ENCODE assay signal across 7 mouse cellular contexts in the genomic region with DNA sequence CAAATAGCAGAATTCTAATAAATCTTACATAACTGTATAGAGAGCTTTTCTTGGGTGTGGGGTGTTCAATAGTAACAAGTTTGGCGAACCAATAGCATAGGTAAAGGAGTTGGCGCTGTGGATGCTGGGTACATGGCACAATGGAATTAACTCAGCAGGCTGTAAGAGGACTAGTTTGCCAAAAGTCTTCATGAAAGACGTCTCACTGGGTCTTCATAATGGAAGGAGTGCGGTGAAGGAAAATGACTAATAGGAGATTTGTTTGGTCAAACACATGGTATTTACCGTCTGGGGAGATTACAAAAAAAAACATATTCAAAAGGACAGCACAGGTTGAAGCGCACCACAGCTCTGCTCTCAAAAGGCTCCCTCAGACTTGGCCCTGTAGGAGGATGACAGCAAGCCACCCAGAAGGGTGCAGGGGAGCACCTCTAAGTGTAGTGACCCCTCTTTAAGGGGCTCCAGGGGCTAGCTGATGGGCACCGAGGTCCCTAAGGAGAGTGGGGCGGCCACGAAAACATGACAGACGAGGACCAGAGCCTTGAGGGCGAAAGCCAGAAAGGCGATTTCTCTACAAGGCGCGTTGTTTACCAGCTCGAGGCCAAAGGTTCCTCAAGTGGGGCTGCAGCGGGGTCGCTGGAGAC. TPM values are rescaled to one million over a fixed set of nuclear protein-coding genes. Genes with fewer than 3 reads are reported as not detected.
DNase-seq lines count a peak whose midpoint lies in the region; ATAC-seq lines count a peak whose summit lies in the region.

No protein-coding gene starts in this region.

- intact Hi-C loops in left cerebral cortex, postnatal 4 days (cut with DNase I): no loop called here

- no peaks in the 10 kb centered on the region for H3K36me3 ChIP-seq in lung, embryonic 15.5 days
- H3K36me3 ChIP-seq in embryonic facial prominence, embryonic 10.5 days (replicated peaks): 0 out of 2 replicates have a peak, but pooled peaks cover under 1% of the 10 kb centered on the region
- H3K36me3 ChIP-seq in hindbrain, embryonic 11.5 days (ENCODE audit: control insufficient read depth, insufficient read depth, low read length): no peaks in the 10 kb centered on the region
- H3K36me3 ChIP-seq in midbrain, embryonic 10.5 days: no peaks in the 10 kb centered on the region; the same call in 1 of the 2 replicates

- 20% methylated on average over 17 of the region's 17 CpGs for WGBS in lung, embryonic 15.5 days
- whole genome bisulfite sequencing in embryonic facial prominence, embryonic 10.5 days: 13% methylated on average over 17 of the region's 17 CpGs
- 15% methylated on average over 17 of the region's 17 CpGs for WGBS in hindbrain, embryonic 11.5 days
- 13% methylated on average over 17 of the region's 17 CpGs for WGBS in midbrain, embryonic 10.5 days

- peak overlapping the region; percentile 97 for H3K9ac ChIP-seq in lung, embryonic 15.5 days
- H3K9ac ChIP-seq in hindbrain, embryonic 11.5 days (ENCODE audit: low read depth, low read length): peak overlapping the region; percentile 99

- no peaks in the 10 kb centered on the region for H3K27me3 ChIP-seq in lung, embryonic 15.5 days
- H3K27me3 ChIP-seq in embryonic facial prominence, embryonic 10.5 days (replicated peaks; ENCODE audit: low read depth, poor library complexity, severe bottlenecking): no peaks in the 10 kb centered on the region
- H3K27me3 ChIP-seq in hindbrain, embryonic 11.5 days (ENCODE audit: control insufficient read depth, insufficient read depth, low read length): no peaks in the 10 kb centered on the region
- no peaks in the 10 kb centered on the region for H3K27me3 ChIP-seq in midbrain, embryonic 10.5 days (ENCODE audit: low read depth, poor library complexity, severe bottlenecking)

- DNase-seq in lung, postnatal 36 days: no peak
- DNase-seq in embryonic facial prominence, embryonic 10.5 days (ENCODE audit: low spot score): no peak
- no peak for DNase-seq in hindbrain, embryonic 11.5 days (ENCODE audit: low spot score)
- DNase-seq in midbrain, embryonic 10.5 days (ENCODE audit: low spot score): no peak
- no peak for DNase-seq in ovary, postnatal 14 days (ENCODE audit: low spot score)
- DNase-seq in left cerebral cortex, postnatal 4 days: no peak

- ATAC-seq in lung, embryonic 15.5 days (ENCODE audit: borderline replicate concordance, extremely low read depth, low FRiP score, low TSS enrichment): peak; percentile 37
- peak; percentile 68 for ATAC-seq in hindbrain, embryonic 11.5 days (ENCODE audit: low FRiP score)

- H3K4me1 ChIP-seq in lung, embryonic 15.5 days: peaks cover 33% of the 10 kb centered on the region
- peaks cover 28% of the 10 kb centered on the region for H3K4me1 ChIP-seq in embryonic facial prominence, embryonic 10.5 days
- no peaks in the 10 kb centered on the region for H3K4me1 ChIP-seq in hindbrain, embryonic 11.5 days (replicated peaks; ENCODE audit: control insufficient read depth, insufficient read depth, low read length)
- H3K4me1 ChIP-seq in midbrain, embryonic 10.5 days: peaks cover 34% of the 10 kb centered on the region

- H3K4me2 ChIP-seq in lung, embryonic 15.5 days: peak overlapping the region; percentile 83
- peak overlapping the region; percentile 72 for H3K4me2 ChIP-seq in hindbrain, embryonic 11.5 days (replicated peaks; ENCODE audit: low read depth, low read length)

- peak overlapping the region; percentile 94 for H3K4me3 ChIP-seq in lung, embryonic 15.5 days
- peak overlapping the region; percentile 96 for H3K4me3 ChIP-seq in embryonic facial prominence, embryonic 10.5 days
- H3K4me3 ChIP-seq in hindbrain, embryonic 11.5 days (ENCODE audit: low read depth, low read length): peak overlapping the region; percentile 97
- peak overlapping the region; percentile 82 for H3K4me3 ChIP-seq in midbrain, embryonic 10.5 days

- H3K27ac ChIP-seq in lung, embryonic 15.5 days: peak overlapping the region; percentile 97
- H3K27ac ChIP-seq in embryonic facial prominence, embryonic 10.5 days (replicated peaks): peak overlapping the region; percentile 99
- peak overlapping the region; percentile 98 for H3K27ac ChIP-seq in hindbrain, embryonic 11.5 days (ENCODE audit: low read depth, low read length)
- H3K27ac ChIP-seq in midbrain, embryonic 10.5 days (replicated peaks): peak overlapping the region; percentile 99

- H3K9me3 ChIP-seq in lung, embryonic 15.5 days: no peaks in the 10 kb centered on the region
- H3K9me3 ChIP-seq in embryonic facial prominence, embryonic 10.5 days: no peaks in the 10 kb centered on the region
- H3K9me3 ChIP-seq in hindbrain, embryonic 11.5 days (ENCODE audit: control insufficient read depth, low read length): no peaks in the 10 kb centered on the region
- no peaks in the 10 kb centered on the region for H3K9me3 ChIP-seq in midbrain, embryonic 10.5 days (replicated peaks)

RNA-seq across cellular contexts. Expression of gene Usp47, which starts 0.7 kb away (rescaled TPM):
- polyA plus RNA-seq in lung, embryonic 15.5 days (2015; fragmentation: Nextera tagmentation; extraction: Ambion mirVana): 66.6 and 68.9 TPM in 2 replicates
- 88.0 and 90.9 TPM in 2 replicates for polyA plus RNA-seq in embryonic facial prominence, embryonic 10.5 days (2016; fragmentation: Nextera tagmentation; extraction: Ambion mirVana)
- 94.4 and 108 TPM in 2 replicates for polyA plus RNA-seq in hindbrain, embryonic 11.5 days (2014; fragmentation: Nextera tagmentation; extraction: Ambion mirVana)
- 78.3 and 93.7 TPM in 2 replicates for polyA plus RNA-seq in midbrain, embryonic 10.5 days (2016; fragmentation: Nextera tagmentation; extraction: Ambion mirVana)
- 100 to 1,000 TPM in 1 of 2 experiments, 10 to 100 TPM in 1; 97.2 to 104 TPM for total RNA-seq in left cerebral cortex, postnatal 4 days (2021)
